Mouse (Mus musculus): ENCODE measurements around the gene Stard3. TPM values are rescaled to one million over a fixed set of nuclear protein-coding genes. Genes with fewer than 3 reads are reported as not detected.
A peak's percentile ranks its signal among the peaks of the same experiment; 100 is the strongest.

Gene Stard3
- polyA plus RNA-seq, 1 experiment, result 76.5 TPM

GRCm38 (mm10) chr11:98417074-98417473 lies 58.9 kb downstream of the Stard3 start:
- H3K4me3 ChIP-seq (ENCODE audit: low read depth, low read length), result no peak overlapping the region
- TF ChIP-seq POLR2A (IDR thresholded peaks at IDR 0.05; ENCODE audit: low read depth, low read length) (no peak), CTCF (IDR thresholded peaks at IDR 0.05; ENCODE audit: extremely low read depth, insufficient read length, insufficient replicate concordance, low read depth, low read length) (no peak)
- peaks cover 27% of the 10 kb centered on the region for H3K36me3 ChIP-seq (ENCODE audit: control insufficient read depth, insufficient read depth, low read length)
- 14% methylated on average over 1 of the region's 1 CpGs for WGBS
- H3K27ac ChIP-seq (ENCODE audit: insufficient read depth, low read depth, low read length), result peak overlapping the region; percentile 47; the same call in 1 of the 2 replicates
- H3K27me3 ChIP-seq (ENCODE audit: control insufficient read depth, insufficient read depth, low read length), result no peaks in the 10 kb centered on the region
- H3K4me1 ChIP-seq (ENCODE audit: control insufficient read depth, insufficient read depth, insufficient read length, low read length), result peaks cover 38% of the 10 kb centered on the region

DNA sequence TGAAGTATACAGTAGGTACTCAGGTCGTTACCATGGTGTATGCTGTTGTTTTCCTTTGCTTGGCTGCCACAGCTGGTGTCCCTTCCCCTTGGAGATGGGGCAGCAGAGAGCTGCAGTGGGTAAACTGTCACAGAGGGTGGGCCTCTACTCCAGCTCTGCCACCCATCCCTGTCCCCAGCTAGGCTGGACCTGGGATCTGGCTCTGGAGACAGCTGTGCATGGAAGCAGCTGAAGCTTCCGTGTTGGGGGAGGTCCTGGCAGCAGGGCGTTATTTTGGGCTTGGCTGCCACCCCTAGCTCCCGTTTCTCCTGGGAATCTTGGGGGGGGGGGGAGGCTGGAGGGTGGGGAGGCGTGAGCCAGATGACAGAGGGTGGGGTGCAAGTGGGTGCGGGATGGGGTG lies 60.1 kb downstream of the Stard3 start:
- Histone ChIP-seq H3K36me3 (ENCODE audit: control insufficient read depth, insufficient read depth, low read length) (peaks cover 39% of the 10 kb centered on the region), H3K27ac (ENCODE audit: insufficient read depth, low read depth, low read length) (no peak overlapping the region), H3K4me3 (ENCODE audit: low read depth, low read length) (no peak overlapping the region), H3K4me1 (ENCODE audit: control insufficient read depth, insufficient read depth, insufficient read length, low read length) (peaks cover 37% of the 10 kb centered on the region), H3K27me3 (ENCODE audit: control insufficient read depth, insufficient read depth, low read length) (no peaks in the 10 kb centered on the region)
- TF ChIP-seq POLR2A (IDR thresholded peaks at IDR 0.05; ENCODE audit: low read depth, low read length) (no peak), CTCF (IDR thresholded peaks at IDR 0.05; ENCODE audit: extremely low read depth, insufficient read length, insufficient replicate concordance, low read depth, low read length) (no peak)
- WGBS, result 27% methylated on average over 6 of the region's 6 CpGs

GRCm38 (mm10) chr11:98418939-98419547 lies 60.9 kb downstream of the Stard3 start:
- Histone ChIP-seq H3K27ac (ENCODE audit: insufficient read depth, low read depth, low read length) (peak overlapping the region; percentile 41; the same call in 1 of the 2 replicates), H3K27me3 (ENCODE audit: control insufficient read depth, insufficient read depth, low read length) (no peaks in the 10 kb centered on the region), H3K4me3 (ENCODE audit: low read depth, low read length) (no peak overlapping the region), H3K4me1 (ENCODE audit: control insufficient read depth, insufficient read depth, insufficient read length, low read length) (peaks cover 37% of the 10 kb centered on the region), H3K36me3 (ENCODE audit: control insufficient read depth, insufficient read depth, low read length) (peaks cover 47% of the 10 kb centered on the region)
- 29% methylated on average over 10 of the region's 10 CpGs for WGBS
- no peak for TF ChIP-seq CTCF (IDR thresholded peaks at IDR 0.05; ENCODE audit: extremely low read depth, insufficient read length, insufficient replicate concordance, low read depth, low read length)
- no peak for TF ChIP-seq POLR2A (IDR thresholded peaks at IDR 0.05; ENCODE audit: low read depth, low read length)

DNA sequence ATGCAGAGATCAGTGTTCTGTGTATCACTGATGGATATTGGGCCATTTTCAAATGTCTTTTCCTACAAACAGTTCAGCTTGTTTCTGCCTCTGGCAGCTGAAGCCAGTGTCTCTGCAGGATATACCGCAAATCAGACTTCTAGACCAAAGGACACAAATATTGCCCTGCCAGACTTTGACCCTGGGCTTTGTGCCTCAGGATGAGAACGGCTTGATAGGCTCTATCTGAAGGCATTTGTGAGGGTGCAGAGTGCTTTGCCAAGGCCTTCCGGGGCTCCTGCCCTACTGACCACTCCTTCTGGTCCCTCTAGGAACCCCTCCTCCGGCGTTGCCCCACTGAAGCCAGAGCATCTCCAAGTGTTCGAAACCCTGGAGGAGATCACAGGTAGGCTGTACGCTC lies 68.4 kb downstream of the Stard3 start:
- Histone ChIP-seq H3K27me3 (ENCODE audit: control insufficient read depth, insufficient read depth, low read length) (no peaks in the 10 kb centered on the region), H3K36me3 (ENCODE audit: control insufficient read depth, insufficient read depth, low read length) (peaks cover 80% of the 10 kb centered on the region), H3K4me3 (ENCODE audit: low read depth, low read length) (no peak overlapping the region), H3K27ac (ENCODE audit: insufficient read depth, low read depth, low read length) (peak overlapping the region; percentile 44), H3K4me1 (ENCODE audit: control insufficient read depth, insufficient read depth, insufficient read length, low read length) (peaks cover 22% of the 10 kb centered on the region)
- no peak for TF ChIP-seq POLR2A (IDR thresholded peaks at IDR 0.05; ENCODE audit: low read depth, low read length)
- TF ChIP-seq CTCF (IDR thresholded peaks at IDR 0.05; ENCODE audit: extremely low read depth, insufficient read length, insufficient replicate concordance, low read depth, low read length), result no peak
- WGBS, result 52% methylated on average over 7 of the region's 7 CpGs

GRCm38 (mm10) chr11:98428436-98428835 lies 70.3 kb downstream of the Stard3 start:
- Histone ChIP-seq H3K27me3 (ENCODE audit: control insufficient read depth, insufficient read depth, low read length) (no peaks in the 10 kb centered on the region), H3K4me1 (ENCODE audit: control insufficient read depth, insufficient read depth, insufficient read length, low read length) (peaks cover 22% of the 10 kb centered on the region), H3K4me3 (ENCODE audit: low read depth, low read length) (no peak overlapping the region), H3K36me3 (ENCODE audit: control insufficient read depth, insufficient read depth, low read length) (peaks cover 79% of the 10 kb centered on the region), H3K27ac (ENCODE audit: insufficient read depth, low read depth, low read length) (peak overlapping the region; percentile 67)
- TF ChIP-seq POLR2A (IDR thresholded peaks at IDR 0.05; ENCODE audit: low read depth, low read length), result no peak
- no peak for TF ChIP-seq CTCF (IDR thresholded peaks at IDR 0.05; ENCODE audit: extremely low read depth, insufficient read length, insufficient replicate concordance, low read depth, low read length)
- 24% methylated on average over 5 of the region's 5 CpGs for WGBS

Other genes with a start within 250 kb of the Stard3 start
- 4.3 and 9.9 TPM in 2 replicates for gene Fbxl20, start 208.0 kb upstream of the Stard3 start, polyA plus RNA-seq (2012; rRNA removed)
- gene Med1, start 165.1 kb upstream of the Stard3 start, polyA plus RNA-seq (2012; rRNA removed), result 2.4 and 5.9 TPM in 2 replicates
- gene Cdk12, start 155.3 kb upstream of the Stard3 start, polyA plus RNA-seq (2012; rRNA removed), result 3.6 and 8.1 TPM in 2 replicates
- 0.11 and 0.13 TPM in 2 replicates for gene Neurod2, start 28.7 kb upstream of the Stard3 start, polyA plus RNA-seq (2012; rRNA removed)
- gene Ppp1r1b, start 10.0 kb upstream of the Stard3 start, polyA plus RNA-seq (2012; rRNA removed), result 86.8 and 270 TPM in 2 replicates
- gene Tcap, start 25.4 kb downstream of the Stard3 start, polyA plus RNA-seq (2012; rRNA removed), result 0.24 and 0.42 TPM in 2 replicates
- not detected in 2 replicates for gene Pnmt, start 28.1 kb downstream of the Stard3 start, polyA plus RNA-seq (2012; rRNA removed)
- 26.0 and 52.1 TPM in 2 replicates for gene Pgap3, start 42.1 kb downstream of the Stard3 start, polyA plus RNA-seq (2012; rRNA removed)
- gene Erbb2, start 54.1 kb downstream of the Stard3 start, polyA plus RNA-seq (2012; rRNA removed), result 40.2 and 105 TPM in 2 replicates
- 17.2 and 37.7 TPM in 2 replicates for gene Mien1, start 80.6 kb downstream of the Stard3 start, polyA plus RNA-seq (2012; rRNA removed)
- 33.0 and 137 TPM in 2 replicates for gene Grb7, start 88.0 kb downstream of the Stard3 start, polyA plus RNA-seq (2012; rRNA removed)
- 6.6 and 9.7 TPM in 2 replicates for gene Ikzf3, start 187.7 kb downstream of the Stard3 start, polyA plus RNA-seq (2012; rRNA removed)
- gene Zpbp2, start 192.7 kb downstream of the Stard3 start, polyA plus RNA-seq (2012; rRNA removed), result not detected in 2 replicates
- 46.3 and 105 TPM in 2 replicates for gene Ormdl3, start 229.0 kb downstream of the Stard3 start, polyA plus RNA-seq (2012; rRNA removed)
- not detected in 2 replicates for gene Lrrc3c, start 239.9 kb downstream of the Stard3 start, polyA plus RNA-seq (2012; rRNA removed)